Mouse (Mus musculus): ENCODE data around the gene Lhx2. TPM values are rescaled to one million over a fixed set of nuclear protein-coding genes. Genes with fewer than 3 reads are reported as not detected.

Gene Lhx2
- total RNA-seq (2023) = under 1 TPM; 0.55 to 0.77 TPM

DNA sequence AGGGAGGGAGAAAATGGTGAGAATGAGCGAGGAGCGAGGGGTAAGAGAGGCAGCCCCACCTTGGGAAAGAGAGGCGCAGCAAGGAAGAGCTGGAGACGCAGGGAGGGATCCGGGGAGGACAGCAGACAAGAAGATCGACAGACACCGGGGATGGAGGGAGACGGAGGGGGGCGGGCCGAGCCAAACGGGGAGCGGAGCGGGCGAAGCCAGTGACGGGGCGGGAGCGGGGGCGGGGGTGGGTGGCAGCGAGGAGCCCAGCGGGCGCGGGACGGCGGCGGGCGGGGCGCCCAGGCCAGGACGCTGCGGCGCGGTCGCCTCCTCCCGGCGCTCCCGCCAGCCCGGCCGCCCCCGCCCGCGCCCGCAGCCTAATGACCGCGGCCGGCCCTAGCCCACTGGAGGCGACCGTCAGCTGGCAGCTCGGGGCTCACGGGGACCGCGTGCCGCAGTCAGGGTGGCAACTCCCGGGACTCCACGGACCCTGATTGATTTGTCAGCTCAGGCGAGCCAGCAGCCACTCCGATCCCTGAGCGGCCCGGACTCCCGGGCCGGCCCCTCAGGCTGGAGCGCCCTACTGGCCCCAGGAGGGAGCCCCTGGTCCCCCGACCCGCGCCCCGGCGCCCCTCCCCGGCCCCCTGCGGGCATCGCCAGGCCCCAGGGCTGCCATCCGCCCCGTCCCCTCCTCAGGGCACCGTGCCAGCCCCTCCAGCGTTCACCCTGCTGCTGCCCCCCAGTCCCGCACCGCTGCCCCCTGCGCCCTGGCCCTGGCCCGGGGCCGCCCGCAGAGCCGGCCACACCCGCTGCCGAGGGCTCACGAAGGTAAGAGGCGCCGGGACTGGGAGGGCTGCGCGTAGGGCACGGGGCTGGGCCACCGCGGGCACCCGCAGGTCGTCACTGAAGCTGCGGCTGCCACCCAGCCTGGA, at the start of gene Lhx2:
TSS of gene Lhx2 (plus strand) at position 292 of the 920 bp plus-strand sequence.

Other genes with a start within 250 kb of the Lhx2 start
- gene Dennd1a, start 51.9 kb upstream of the Lhx2 start, total RNA-seq (2023) = 10 to 100 TPM; 35.7 to 51.3 TPM
- gene Nek6, start 172.4 kb downstream of the Lhx2 start, total RNA-seq (2023) = 10 to 100 TPM; 21.8 to 25.7 TPM